8 mouse cellular contexts compared by ENCODE assay signal in genomic region chrX:73948647-73949046, GRCm38 (mm10). TPM values are rescaled to one million over a fixed set of nuclear protein-coding genes. Genes with fewer than 3 reads are reported as not detected.
DNase-seq lines count a peak whose midpoint lies in the region; ATAC-seq and TF ChIP-seq lines count a peak whose summit lies in the region.

No protein-coding gene starts in this region.

- WGBS in intestine, postnatal 0 days: 33% methylated on average over 4 of the region's 4 CpGs
- WGBS in limb, embryonic 14.5 days: 35% methylated on average over 4 of the region's 4 CpGs
- 21% methylated on average over 4 of the region's 4 CpGs for WGBS in midbrain, embryonic 15.5 days
- WGBS in stomach, embryonic 15.5 days: 30% methylated on average over 4 of the region's 4 CpGs

- no peak for TF ChIP-seq POLR2A in limb, embryonic 14.5 days (IDR thresholded peaks at IDR 0.05; ENCODE audit: borderline replicate concordance, extremely low read depth, insufficient read depth, insufficient read length)

- no peaks in the 10 kb centered on the region for H3K27me3 ChIP-seq in intestine, postnatal 0 days (replicated peaks; ENCODE audit: control insufficient read depth, insufficient read depth, low read length)
- H3K27me3 ChIP-seq in limb, embryonic 14.5 days (ENCODE audit: control insufficient read depth, insufficient read depth, low read length): no peaks in the 10 kb centered on the region
- no peaks in the 10 kb centered on the region for H3K27me3 ChIP-seq in midbrain, embryonic 15.5 days (replicated peaks)
- H3K27me3 ChIP-seq in stomach, embryonic 15.5 days (replicated peaks): no peaks in the 10 kb centered on the region

- no peaks in the 10 kb centered on the region for H3K9me3 ChIP-seq in intestine, postnatal 0 days (ENCODE audit: control insufficient read depth)
- H3K9me3 ChIP-seq in limb, embryonic 14.5 days (ENCODE audit: control insufficient read depth, low read length): no peaks in the 10 kb centered on the region
- H3K9me3 ChIP-seq in midbrain, embryonic 15.5 days: no peaks in the 10 kb centered on the region
- no peaks in the 10 kb centered on the region for H3K9me3 ChIP-seq in stomach, embryonic 15.5 days

- DNase-seq in urinary bladder, postnatal 25 days (ENCODE audit: low spot score): peak; percentile 19
- DNase-seq in urinary bladder, adult 2 months (ENCODE audit: low spot score): no peak
- peak; percentile 59 to 69 for DNase-seq in cerebellum, adult 18-20 months
- DNase-seq in forelimb bud, embryonic 11.5 days (ENCODE audit: low read depth, low spot score): peak; percentile 58
- peak; percentile 53 for DNase-seq in limb, embryonic 14.5 days (ENCODE audit: low spot score)

- no peak overlapping the region for H3K27ac ChIP-seq in intestine, postnatal 0 days (ENCODE audit: low read depth, low read length)
- no peak overlapping the region for H3K27ac ChIP-seq in limb, embryonic 14.5 days (replicated peaks; ENCODE audit: low read depth, low read length)
- H3K27ac ChIP-seq in midbrain, embryonic 15.5 days: no peak overlapping the region
- H3K27ac ChIP-seq in stomach, embryonic 15.5 days: no peak overlapping the region

- H3K4me1 ChIP-seq in intestine, postnatal 0 days (replicated peaks; ENCODE audit: control insufficient read depth, insufficient read depth, low read length): no peaks in the 10 kb centered on the region
- no peaks in the 10 kb centered on the region for H3K4me1 ChIP-seq in limb, embryonic 14.5 days (ENCODE audit: control insufficient read depth, insufficient read depth, low read length)
- H3K4me1 ChIP-seq in midbrain, embryonic 15.5 days: no peaks in the 10 kb centered on the region
- no peaks in the 10 kb centered on the region for H3K4me1 ChIP-seq in stomach, embryonic 15.5 days

- peak; percentile 91 for TF ChIP-seq CTCF in intestine, postnatal 0 days (IDR thresholded peaks at IDR 0.05; ENCODE audit: low read depth)

- no peak overlapping the region for H3K9ac ChIP-seq in intestine, postnatal 0 days (ENCODE audit: low read depth, low read length)
- no peak overlapping the region for H3K9ac ChIP-seq in limb, embryonic 14.5 days (ENCODE audit: low read depth, low read length, severe bottlenecking)
- no peak overlapping the region for H3K9ac ChIP-seq in midbrain, embryonic 15.5 days
- H3K9ac ChIP-seq in stomach, embryonic 15.5 days: no peak overlapping the region

- peaks cover 69% of the 10 kb centered on the region for H3K36me3 ChIP-seq in intestine, postnatal 0 days (ENCODE audit: control insufficient read depth, insufficient read depth)
- H3K36me3 ChIP-seq in limb, embryonic 14.5 days (ENCODE audit: control insufficient read depth, insufficient read depth, low read length): peaks cover 97% of the 10 kb centered on the region
- peaks cover 42% of the 10 kb centered on the region for H3K36me3 ChIP-seq in midbrain, embryonic 15.5 days (replicated peaks)
- H3K36me3 ChIP-seq in stomach, embryonic 15.5 days: peaks cover 24% of the 10 kb centered on the region

- ATAC-seq in intestine, postnatal 0 days: peak; percentile 55
- no peak for ATAC-seq in limb, embryonic 14.5 days (ENCODE audit: low FRiP score, low read depth)
- peak; percentile 69 for ATAC-seq in midbrain, embryonic 15.5 days (replicated peaks)
- peak; percentile 11; the same call in 1 of the 2 replicates for ATAC-seq in stomach, embryonic 15.5 days (ENCODE audit: insufficient read depth, low FRiP score, low read depth)

- H3K4me2 ChIP-seq in intestine, postnatal 0 days (replicated peaks; ENCODE audit: low read depth): no peak overlapping the region
- H3K4me2 ChIP-seq in limb, embryonic 14.5 days (replicated peaks; ENCODE audit: low read depth, low read length, severe bottlenecking): no peak overlapping the region
- no peak overlapping the region for H3K4me2 ChIP-seq in midbrain, embryonic 15.5 days
- no peak overlapping the region for H3K4me2 ChIP-seq in stomach, embryonic 15.5 days

- no peak overlapping the region for H3K4me3 ChIP-seq in intestine, postnatal 0 days (ENCODE audit: low read depth, low read length)
- no peak overlapping the region for H3K4me3 ChIP-seq in limb, embryonic 14.5 days (replicated peaks; ENCODE audit: low read length)
- H3K4me3 ChIP-seq in midbrain, embryonic 15.5 days: no peak overlapping the region
- no peak overlapping the region for H3K4me3 ChIP-seq in stomach, embryonic 15.5 days (replicated peaks)

RNA-seq across cellular contexts. Expression of gene Hcfc1, which starts 17.5 kb away (rescaled TPM):
- polyA plus RNA-seq in urinary bladder, adult 2 months (2012; rRNA removed): 18.7 and 32.6 TPM in 2 replicates
- 19.0 and 22.6 TPM in 2 replicates for polyA plus RNA-seq in intestine, postnatal 0 days (2015; fragmentation: Nextera tagmentation; extraction: Ambion mirVana)
- 71.7 and 93.7 TPM in 2 replicates for polyA plus RNA-seq in limb, embryonic 14.5 days (2012; rRNA removed)
- 65.3 and 71.2 TPM in 2 replicates for polyA plus RNA-seq in limb, embryonic 14.5 days (2014; fragmentation: Nextera tagmentation; extraction: Ambion mirVana)
- polyA plus RNA-seq in midbrain, embryonic 15.5 days (2015; fragmentation: Nextera tagmentation; extraction: Ambion mirVana): 52.6 and 54.0 TPM in 2 replicates
- 40.8 and 46.8 TPM in 2 replicates for polyA plus RNA-seq in stomach, embryonic 15.5 days (2015; fragmentation: Nextera tagmentation; extraction: Ambion mirVana)

RNA-seq across cellular contexts. Expression of gene Renbp, which starts 18.0 kb away (rescaled TPM):
- polyA plus RNA-seq in urinary bladder, adult 2 months (2012; rRNA removed): 35.0 and 36.8 TPM in 2 replicates
- 788 and 922 TPM in 2 replicates for polyA plus RNA-seq in intestine, postnatal 0 days (2015; fragmentation: Nextera tagmentation; extraction: Ambion mirVana)
- 29.6 and 33.7 TPM in 2 replicates for polyA plus RNA-seq in limb, embryonic 14.5 days (2012; rRNA removed)
- 34.0 and 39.3 TPM in 2 replicates for polyA plus RNA-seq in limb, embryonic 14.5 days (2014; fragmentation: Nextera tagmentation; extraction: Ambion mirVana)
- 10.9 and 11.1 TPM in 2 replicates for polyA plus RNA-seq in midbrain, embryonic 15.5 days (2015; fragmentation: Nextera tagmentation; extraction: Ambion mirVana)
- 49.5 and 55.0 TPM in 2 replicates for polyA plus RNA-seq in stomach, embryonic 15.5 days (2015; fragmentation: Nextera tagmentation; extraction: Ambion mirVana)

RNA-seq across cellular contexts. Expression of gene Naa10, which starts 26.9 kb away (rescaled TPM):
- 86.8 and 92.2 TPM in 2 replicates for polyA plus RNA-seq in urinary bladder, adult 2 months (2012; rRNA removed)
- polyA plus RNA-seq in intestine, postnatal 0 days (2015; fragmentation: Nextera tagmentation; extraction: Ambion mirVana): 76.6 and 76.7 TPM in 2 replicates
- polyA plus RNA-seq in limb, embryonic 14.5 days (2012; rRNA removed): 114 and 128 TPM in 2 replicates
- polyA plus RNA-seq in limb, embryonic 14.5 days (2014; fragmentation: Nextera tagmentation; extraction: Ambion mirVana): 112 and 117 TPM in 2 replicates
- 84.8 and 86.9 TPM in 2 replicates for polyA plus RNA-seq in midbrain, embryonic 15.5 days (2015; fragmentation: Nextera tagmentation; extraction: Ambion mirVana)
- 144 and 156 TPM in 2 replicates for polyA plus RNA-seq in stomach, embryonic 15.5 days (2015; fragmentation: Nextera tagmentation; extraction: Ambion mirVana)

RNA-seq across cellular contexts. Expression of gene Arhgap4, which starts 27.0 kb away (rescaled TPM):
- 6.0 and 8.4 TPM in 2 replicates for polyA plus RNA-seq in urinary bladder, adult 2 months (2012; rRNA removed)
- 2.5 and 2.7 TPM in 2 replicates for polyA plus RNA-seq in intestine, postnatal 0 days (2015; fragmentation: Nextera tagmentation; extraction: Ambion mirVana)
- 8.8 and 9.3 TPM in 2 replicates for polyA plus RNA-seq in limb, embryonic 14.5 days (2012; rRNA removed)
- polyA plus RNA-seq in limb, embryonic 14.5 days (2014; fragmentation: Nextera tagmentation; extraction: Ambion mirVana): 2.7 and 3.7 TPM in 2 replicates
- polyA plus RNA-seq in midbrain, embryonic 15.5 days (2015; fragmentation: Nextera tagmentation; extraction: Ambion mirVana): 4.0 and 4.6 TPM in 2 replicates
- 4.5 and 5.7 TPM in 2 replicates for polyA plus RNA-seq in stomach, embryonic 15.5 days (2015; fragmentation: Nextera tagmentation; extraction: Ambion mirVana)

RNA-seq across cellular contexts. Expression of gene L1cam, which starts 52.7 kb away (rescaled TPM):
- 24.9 and 32.0 TPM in 2 replicates for polyA plus RNA-seq in urinary bladder, adult 2 months (2012; rRNA removed)
- polyA plus RNA-seq in intestine, postnatal 0 days (2015; fragmentation: Nextera tagmentation; extraction: Ambion mirVana): 3.1 and 3.2 TPM in 2 replicates
- 7.8 and 8.6 TPM in 2 replicates for polyA plus RNA-seq in limb, embryonic 14.5 days (2012; rRNA removed)
- polyA plus RNA-seq in limb, embryonic 14.5 days (2014; fragmentation: Nextera tagmentation; extraction: Ambion mirVana): 2.9 and 4.6 TPM in 2 replicates
- polyA plus RNA-seq in midbrain, embryonic 15.5 days (2015; fragmentation: Nextera tagmentation; extraction: Ambion mirVana): 98.6 and 120 TPM in 2 replicates
- 8.2 and 9.3 TPM in 2 replicates for polyA plus RNA-seq in stomach, embryonic 15.5 days (2015; fragmentation: Nextera tagmentation; extraction: Ambion mirVana)

Comparison
In these comparisons a context has a peak if more than half of its experiments do, and no peak if none do; other contexts are left out.
1. RNA of gene Renbp, which starts 18.0 kb away (polyA plus RNA-seq): 788 to 922 TPM in intestine, postnatal 0 days; 49.5 to 55.0 TPM in stomach, embryonic 15.5 days, 29.6 to 39.3 TPM in limb, embryonic 14.5 days, 35.0 to 36.8 TPM in urinary bladder, adult 2 months and 10.9 to 11.1 TPM in midbrain, embryonic 15.5 days; every median in the first group is over 10 times any median in the second.